Mouse (Mus musculus): ENCODE results near the gene Inpp5e. TPM values are rescaled to one million over a fixed set of nuclear protein-coding genes. Genes with fewer than 3 reads are reported as not detected.

The Inpp5e gene
- polyA plus RNA-seq (2012; fragmentation: generic; extraction: Trizol) = 10 to 100 TPM in 1 of 2 experiments, 1 to 10 TPM in 1; 2.1 to 15.1 TPM

DNA sequence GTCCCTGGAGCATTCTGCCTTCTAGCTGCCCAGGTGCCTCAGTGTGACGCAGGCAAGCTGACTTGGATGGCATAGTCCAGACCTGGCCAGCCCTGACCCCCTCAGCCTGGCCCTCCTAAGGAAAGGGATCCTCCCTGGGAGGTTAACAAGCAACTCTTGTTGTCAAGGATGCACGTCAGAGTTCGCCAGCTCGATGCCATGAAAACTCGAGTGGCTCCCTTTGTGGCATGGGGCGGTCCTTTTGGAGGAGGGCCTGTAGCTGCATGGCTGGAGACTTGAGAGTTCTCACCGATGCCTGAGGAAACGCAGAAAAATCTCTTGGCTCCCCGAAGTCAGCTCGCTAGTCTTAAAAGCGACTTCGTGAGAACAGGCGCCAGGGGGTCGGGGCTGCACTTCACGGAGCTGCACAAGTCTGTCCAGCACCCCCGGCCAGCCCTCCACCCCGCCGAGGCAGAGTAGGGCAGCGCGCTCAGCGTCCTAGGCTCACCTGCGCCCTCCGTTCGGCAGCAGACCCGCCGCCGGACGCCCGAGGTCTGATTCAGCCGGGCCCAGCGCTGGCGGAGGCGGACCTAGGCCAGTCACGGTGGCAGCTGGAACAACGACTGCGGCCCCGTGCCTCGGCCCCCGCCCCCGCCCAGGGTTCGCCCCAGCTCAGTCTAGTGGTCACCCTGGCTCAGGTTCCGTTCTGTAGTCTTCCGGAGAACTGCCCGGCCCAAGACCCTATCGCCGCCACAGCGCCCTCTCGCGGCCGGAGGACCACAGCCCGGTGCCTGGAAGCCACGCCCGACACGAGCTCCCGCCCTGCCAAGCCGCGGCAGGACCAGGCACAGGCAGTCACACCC is at the start of gene Inpp5e:
TSS of gene Inpp5e (minus strand) at position 689 of the 842 bp plus-strand sequence.

GRCm38 (mm10) chr2:26444946-26445665 is 36.1 kb upstream of the Inpp5e start, which contains the start of gene Sec16a:
TSS of gene Sec16a (minus strand) at chr2:26445216.

GRCm38 (mm10) chr2:26389154-26389690 is 19.8 kb downstream of the Inpp5e start, which contains the start of the genes Entr1 and Pmpca:
TSS of gene Entr1 (minus strand) at chr2:26389316.
TSS of gene Pmpca (plus strand) at chr2:26389339.

GRCm38 (mm10) chr2:26380131-26380771 is 28.8 kb downstream of the Inpp5e start, which contains the start of gene Snapc4:
TSS of gene Snapc4 (minus strand) at chr2:26380653.

GRCm38 (mm10) chr2:26360772-26361171 is 48.2 kb downstream of the Inpp5e start, which contains the start of gene Card9:
TSS of gene Card9 (minus strand) at chr2:26360918.

DNA sequence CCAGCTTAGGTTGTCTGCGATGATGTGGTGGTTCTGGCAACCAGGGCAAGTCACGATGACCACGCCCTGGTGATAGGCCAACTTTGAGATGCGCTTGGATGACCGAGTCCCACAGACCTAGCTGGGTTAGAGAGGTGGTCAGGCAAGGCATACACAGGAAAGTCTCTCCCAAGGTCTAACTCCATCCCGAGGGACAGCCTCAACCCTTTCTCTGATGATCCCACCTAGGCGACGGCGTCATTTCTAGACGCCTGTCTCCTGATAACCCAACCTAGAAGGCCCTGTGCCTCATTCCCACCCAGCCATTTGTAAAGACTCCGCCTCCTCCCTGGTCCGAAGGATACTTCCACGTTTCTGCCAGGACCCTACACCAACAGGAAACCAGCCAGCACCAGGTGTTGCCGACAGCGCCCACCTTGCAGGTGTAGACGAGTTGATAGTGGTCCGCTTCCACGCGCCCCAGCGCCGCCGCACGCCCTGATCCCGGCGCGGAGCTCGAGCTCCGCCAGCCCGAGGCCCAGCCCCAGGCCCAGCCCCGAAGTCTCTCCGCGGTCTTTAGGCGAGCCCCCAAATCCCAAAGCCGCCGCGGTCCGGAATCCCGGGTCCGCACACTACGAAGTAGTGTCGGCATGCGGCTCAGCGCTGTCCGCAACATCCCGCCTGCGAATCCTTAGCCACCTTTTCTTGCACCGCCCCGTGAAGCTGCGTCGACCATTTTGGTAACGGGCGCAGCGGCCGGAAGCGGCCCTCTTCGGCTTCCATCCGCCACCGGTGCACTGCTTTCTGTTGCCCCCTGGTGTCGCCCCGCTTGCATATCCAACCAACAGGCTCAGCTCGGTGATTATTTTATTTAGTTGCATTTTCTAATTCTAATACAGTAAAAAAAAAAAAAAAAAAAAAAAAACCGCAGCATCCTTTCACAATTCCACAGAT is 57.4 kb downstream of the Inpp5e start, which contains the start of gene Dnlz:
TSS of gene Dnlz (minus strand) at position 753 of the 933 bp plus-strand sequence.

Other genes starting within 250 kb of the Inpp5e start
- under 1 TPM in 1 of 2 experiments, not detected in 1; 0.02 TPM for gene Lhx3, start 200.9 kb downstream of the Inpp5e start, polyA plus RNA-seq (2012; fragmentation: generic; extraction: Trizol)
- gene Qsox2, start 171.7 kb downstream of the Inpp5e start, polyA plus RNA-seq (2012; fragmentation: generic; extraction: Trizol) = 1 to 10 TPM; 1.5 to 7.5 TPM
- not detected for gene Ccdc187, start 114.6 kb downstream of the Inpp5e start, polyA plus RNA-seq (2012; fragmentation: generic; extraction: Trizol)
- gene Gpsm1, start 93.7 kb downstream of the Inpp5e start, polyA plus RNA-seq (2012; fragmentation: generic; extraction: Trizol) = 10 to 100 TPM in 1 of 2 experiments, 1 to 10 TPM in 1; 7.1 to 16.1 TPM
- 10 to 100 TPM; 25.1 to 33.2 TPM for gene Dnlz, start 57.1 kb downstream of the Inpp5e start, polyA plus RNA-seq (2012; fragmentation: generic; extraction: Trizol)
- gene Card9, start 48.3 kb downstream of the Inpp5e start, polyA plus RNA-seq (2012; fragmentation: generic; extraction: Trizol) = under 1 TPM in 1 of 2 experiments, not detected in 1; 0.06 TPM
- gene Snapc4, start 28.6 kb downstream of the Inpp5e start, polyA plus RNA-seq (2012; fragmentation: generic; extraction: Trizol) = 10 to 100 TPM in 1 of 2 experiments, 1 to 10 TPM in 1; 7.2 to 16.2 TPM
- 10 to 100 TPM in 1 of 2 experiments, 1 to 10 TPM in 1; 8.2 to 41.5 TPM for gene Entr1, start 19.9 kb downstream of the Inpp5e start, polyA plus RNA-seq (2012; fragmentation: generic; extraction: Trizol)
- gene Pmpca, start 19.9 kb downstream of the Inpp5e start, polyA plus RNA-seq (2012; fragmentation: generic; extraction: Trizol) = 10 to 100 TPM; 30.0 to 43.4 TPM
- gene Sec16a, start 36.0 kb upstream of the Inpp5e start, polyA plus RNA-seq (2012; fragmentation: generic; extraction: Trizol) = 10 to 100 TPM in 1 of 2 experiments, 1 to 10 TPM in 1; 4.5 to 25.2 TPM
- gene Notch1, start 107.5 kb upstream of the Inpp5e start, polyA plus RNA-seq (2012; fragmentation: generic; extraction: Trizol) = 10 to 100 TPM in 1 of 2 experiments, under 1 TPM in 1; 0.28 to 11.8 TPM
- gene Egfl7, start 170.8 kb upstream of the Inpp5e start, polyA plus RNA-seq (2012; fragmentation: generic; extraction: Trizol) = 1 to 10 TPM; 6.8 to 8.8 TPM
- gene Gm20532, start 177.4 kb upstream of the Inpp5e start, polyA plus RNA-seq (2012; fragmentation: generic; extraction: Trizol) = not detected
- gene Agpat2, start 195.2 kb upstream of the Inpp5e start, polyA plus RNA-seq (2012; fragmentation: generic; extraction: Trizol) = 10 to 100 TPM; 55.1 to 65.9 TPM
- gene Fam69b, start 219.3 kb upstream of the Inpp5e start, polyA plus RNA-seq (2012; fragmentation: generic; extraction: Trizol) = 10 to 100 TPM; 15.9 to 42.0 TPM

Data from C3H10T1/2 (cell line).